Mouse (Mus musculus) heart, adult 9 months (tissue): ENCODE measurements around the gene Top2b.

Experiments
- DNase-seq, 2 experiments: peaks; one replicate each; pipeline ENCODE4 v3.0.0; 2022; ENCODE audit warnings: low spot score in 2 of 2

Top2b gene

GRCm38 (mm10) chr14:16427569-16427968, 62.6 kb downstream of the Top2b start:
- DNase-seq = no peak

GRCm38 (mm10) chr14:16431941-16432499, 67.0 kb downstream of the Top2b start:
- no peak for DNase-seq

GRCm38 (mm10) chr14:16432550-16432949, 67.6 kb downstream of the Top2b start:
- no peak for DNase-seq

- peak in 1 of 2 experiments; percentile 32 for DNase-seq
Measured at GRCm38 (mm10) chr14:16433206-16433605, 68.2 kb downstream of the Top2b start.

- DNase-seq = peak; percentile 41 to 67
Measured at GRCm38 (mm10) chr14:16434396-16435171, 69.6 kb downstream of the Top2b start.

- no peak for DNase-seq
Measured at GRCm38 (mm10) chr14:16437386-16437785, 72.4 kb downstream of the Top2b start.

GRCm38 (mm10) chr14:16439385-16440126, 74.6 kb downstream of the Top2b start:
- DNase-seq = no peak

GRCm38 (mm10) chr14:16444859-16445258, 79.9 kb downstream of the Top2b start:
- DNase-seq = no peak

- no peak for DNase-seq
Measured at GRCm38 (mm10) chr14:16447587-16447986, 82.6 kb downstream of the Top2b start.

GRCm38 (mm10) chr14:16448269-16448987, 83.4 kb downstream of the Top2b start:
- DNase-seq = no peak

- no peak for DNase-seq
Measured at GRCm38 (mm10) chr14:16478606-16479323, 113.8 kb downstream of the Top2b start.

GRCm38 (mm10) chr14:16479521-16479920, 114.5 kb downstream of the Top2b start:
- DNase-seq = no peak

- DNase-seq = no peak
Measured at GRCm38 (mm10) chr14:16480621-16481020, 115.6 kb downstream of the Top2b start.

- DNase-seq = peak in 1 of 2 experiments; percentile 33
Measured at GRCm38 (mm10) chr14:16483656-16484380, 118.8 kb downstream of the Top2b start.
